Mouse (Mus musculus) hindbrain, embryonic 10.5 days (tissue): Measurements from ENCODE around the gene Ppip5k2. TPM values are rescaled to one million over a fixed set of nuclear protein-coding genes. Genes with fewer than 3 reads are reported as not detected.

Experiments used
- DNase-seq: peaks from one replicate; pipeline ENCODE4 v3.0.0-alpha.2; 2017; ENCODE audit warnings: low spot score
- H3K27ac ChIP-seq: fragments of 300-500 bp; sonication (generic); 2 replicates; pipeline ENCODE4 v1.5.1; 2016; ENCODE audit warnings: mild to moderate bottlenecking, moderate library complexity
- H3K27me3 ChIP-seq: fragments of 300-500 bp; sonication (generic); 2 replicates; pipeline ENCODE4 v1.6.1; 2016; ENCODE audit warnings: mild to moderate bottlenecking; ENCODE audit not compliant: poor library complexity, insufficient read depth, severe bottlenecking
- H3K36me3 ChIP-seq: fragments of 300-500 bp; sonication (generic); 2 replicates; pipeline ENCODE4 v1.6.1; 2016; ENCODE audit warnings: mild to moderate bottlenecking, moderate library complexity
- H3K4me1 ChIP-seq: fragments of 300-500 bp; sonication (generic); replicated peaks from 2 replicates; pipeline ENCODE4 v1.6.1; 2016; ENCODE audit warnings: mild to moderate bottlenecking
- H3K4me3 ChIP-seq: fragments of 300-500 bp; sonication (generic); 2 replicates; pipeline ENCODE4 v1.5.1; 2016; ENCODE audit warnings: mild to moderate bottlenecking, moderate library complexity
- H3K9me3 ChIP-seq: fragments of 300-500 bp; sonication (generic); 2 replicates; pipeline ENCODE4 v1.6.1; 2016; ENCODE audit warnings: mild to moderate bottlenecking, moderate library complexity
- WGBS: fragments of 180-500 bp; shearing (Covaris S2); methylation state at CpG from one replicate; pipeline ENCODE4 v1.1.7; 2016; 5-methylcytosine and 5-hydroxymethylcytosine counted together
- polyA plus RNA-seq: library from polyadenylated mRNA; unstranded; fragments of >200 nt; fragmentation: Nextera tagmentation; extraction: Ambion mirVana; gene quantifications from 2 replicates; pipeline ENCODE4 v1.2.1, GENCODE M21; 2016

Ppip5k2 gene
- polyA plus RNA-seq, 1 experiment from 2014 or later, result 35.8 TPM

DNA sequence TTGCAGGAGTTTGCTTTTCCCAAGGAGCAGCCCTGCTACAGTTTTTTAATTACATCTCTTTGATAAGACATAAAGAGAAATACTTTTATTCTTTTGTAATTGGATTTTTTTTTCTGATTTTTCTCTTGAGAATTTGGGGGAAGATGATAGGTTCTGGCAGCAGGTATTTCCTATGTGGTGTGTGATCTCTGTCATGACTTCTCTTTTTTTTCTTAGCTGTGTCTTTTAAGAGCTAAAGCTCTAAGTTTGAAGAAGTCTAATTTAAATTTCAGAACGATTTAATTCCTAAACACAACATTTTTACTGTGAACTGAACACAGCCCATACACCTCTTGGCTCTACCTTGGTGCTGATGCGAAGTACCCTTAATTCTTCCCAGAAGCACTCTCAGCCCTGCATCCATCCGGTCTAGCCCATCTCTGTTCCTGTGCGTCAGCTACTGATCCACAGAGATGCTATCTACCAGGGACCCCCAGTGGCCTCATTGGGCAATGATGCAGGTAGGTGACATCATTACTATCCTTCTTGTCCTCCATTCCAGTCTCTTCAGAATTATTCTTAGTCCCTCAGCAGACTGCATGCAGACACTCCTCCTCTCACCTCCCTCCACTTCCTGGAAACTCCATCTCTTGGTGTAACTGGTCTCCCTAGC is 93.6 kb downstream of the Ppip5k2 start:
- WGBS, result 77% methylated on average over 4 of the region's 4 CpGs
- H3K27me3 ChIP-seq, result no peaks in the 10 kb centered on the region
- H3K4me3 ChIP-seq, result no peak overlapping the region
- H3K9me3 ChIP-seq, result no peaks in the 10 kb centered on the region
- no peak for DNase-seq
- no peak overlapping the region for H3K27ac ChIP-seq
- no peaks in the 10 kb centered on the region for H3K4me1 ChIP-seq
- no peaks in the 10 kb centered on the region for H3K36me3 ChIP-seq

DNA sequence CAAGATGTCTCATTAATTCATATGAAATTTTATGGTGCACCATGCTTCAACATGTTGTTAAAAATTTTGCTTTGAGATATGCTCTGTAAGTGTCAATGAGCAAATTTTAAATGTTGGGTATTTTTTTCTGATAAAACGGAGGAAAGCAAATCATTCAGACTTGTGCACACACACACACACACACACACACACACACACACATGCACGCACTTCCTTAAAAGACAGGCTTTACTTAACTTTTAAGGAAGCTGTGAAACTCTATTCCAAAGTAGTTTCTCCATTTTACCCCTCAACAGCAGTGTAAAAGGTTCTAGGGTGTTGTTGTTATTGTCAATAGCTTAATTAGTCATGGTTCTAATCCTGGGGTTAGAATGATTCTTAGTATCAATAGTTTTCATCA is 94.1 kb downstream of the Ppip5k2 start:
- 52% methylated on average over 2 of the region's 2 CpGs for WGBS

DNA sequence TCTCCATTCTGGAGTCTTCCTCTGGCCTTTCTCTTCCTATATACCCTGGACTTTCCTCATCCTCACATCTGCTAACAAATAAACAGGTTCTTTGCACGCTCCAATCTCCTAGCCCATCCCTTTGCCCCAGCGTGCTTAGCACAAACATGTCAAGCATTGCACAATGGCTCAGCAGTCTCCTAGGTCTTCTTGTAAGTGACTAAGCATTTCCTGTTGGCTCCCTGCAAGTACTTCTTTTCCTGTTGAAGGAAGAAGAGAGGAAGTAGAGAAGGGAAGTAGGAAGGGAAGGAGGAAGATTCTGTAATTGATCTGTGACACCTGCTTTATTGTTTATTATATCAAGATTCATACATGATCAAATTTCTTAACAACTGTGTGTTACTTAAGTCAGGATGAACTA is 97.4 kb downstream of the Ppip5k2 start:
- no peaks in the 10 kb centered on the region for H3K4me1 ChIP-seq
- H3K9me3 ChIP-seq, result no peaks in the 10 kb centered on the region
- 75% methylated on average over 2 of the region's 2 CpGs for WGBS
- no peaks in the 10 kb centered on the region for H3K27me3 ChIP-seq
- H3K27ac ChIP-seq, result no peak overlapping the region
- DNase-seq, result no peak
- H3K4me3 ChIP-seq, result no peak overlapping the region
- no peaks in the 10 kb centered on the region for H3K36me3 ChIP-seq

More for the DNA sequence above, 94.1 kb downstream of the Ppip5k2 start:
- Histone ChIP-seq H3K36me3 (no peaks in the 10 kb centered on the region), H3K9me3 (no peaks in the 10 kb centered on the region), H3K27ac (no peak overlapping the region), H3K4me3 (no peak overlapping the region), H3K27me3 (no peaks in the 10 kb centered on the region), H3K4me1 (no peaks in the 10 kb centered on the region)
- no peak for DNase-seq

DNA sequence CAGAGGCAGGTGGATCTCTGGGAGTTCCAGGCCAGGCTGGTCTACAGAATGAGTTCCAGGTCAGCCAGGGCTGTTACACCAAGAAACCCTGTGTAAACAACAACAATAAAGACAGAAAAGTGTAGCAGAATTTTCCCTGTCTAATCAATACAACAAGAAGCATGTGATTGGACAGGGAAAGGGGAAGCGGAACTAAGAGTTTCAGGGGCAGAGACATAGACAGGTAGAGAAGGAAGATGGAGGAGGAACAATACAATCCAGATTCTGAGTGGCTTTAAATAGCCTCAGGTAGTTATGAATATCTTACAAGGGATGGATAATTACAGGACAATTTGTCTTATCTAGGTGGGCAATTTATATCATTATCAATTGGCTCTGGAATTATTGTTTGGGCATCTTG is 102.9 kb downstream of the Ppip5k2 start:
- Histone ChIP-seq H3K27ac (no peak overlapping the region), H3K4me3 (no peak overlapping the region), H3K27me3 (peaks cover 6% of the 10 kb centered on the region; the same call in 1 of the 2 replicates), H3K36me3 (no peaks in the 10 kb centered on the region), H3K9me3 (no peaks in the 10 kb centered on the region), H3K4me1 (peaks cover 3% of the 10 kb centered on the region; the same call in 1 of the 2 replicates)
- no peak for DNase-seq
- WGBS, result 83% methylated on average over 1 of the region's 1 CpGs

DNA sequence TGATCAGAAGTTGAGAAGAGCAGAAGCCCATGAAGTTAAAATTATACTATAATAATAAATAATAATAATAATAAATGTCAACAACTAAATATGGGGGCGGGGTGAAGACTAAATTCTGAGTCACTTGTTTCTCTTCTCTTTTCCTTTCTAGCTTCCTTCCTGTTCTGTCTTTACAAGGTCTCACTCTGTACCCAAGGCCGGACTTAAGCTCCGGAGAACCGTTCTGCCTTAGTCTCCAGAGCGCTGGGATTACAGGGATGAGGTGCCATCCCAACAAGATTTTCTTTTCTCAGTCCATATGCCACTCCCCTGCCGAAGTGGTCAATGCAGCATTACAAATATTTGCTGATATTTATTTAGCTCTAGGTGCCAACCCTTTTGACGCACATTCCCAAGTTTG is 107.9 kb downstream of the Ppip5k2 start:
- Histone ChIP-seq H3K9me3 (no peaks in the 10 kb centered on the region), H3K4me3 (peak overlapping the region; percentile 90), H3K36me3 (no peaks in the 10 kb centered on the region), H3K27me3 (peaks cover 6% of the 10 kb centered on the region; the same call in 1 of the 2 replicates), H3K27ac (peak overlapping the region; percentile 97), H3K4me1 (peaks cover 35% of the 10 kb centered on the region)
- peak; percentile 9 for DNase-seq
- 19% methylated on average over 7 of the region's 7 CpGs for WGBS

DNA sequence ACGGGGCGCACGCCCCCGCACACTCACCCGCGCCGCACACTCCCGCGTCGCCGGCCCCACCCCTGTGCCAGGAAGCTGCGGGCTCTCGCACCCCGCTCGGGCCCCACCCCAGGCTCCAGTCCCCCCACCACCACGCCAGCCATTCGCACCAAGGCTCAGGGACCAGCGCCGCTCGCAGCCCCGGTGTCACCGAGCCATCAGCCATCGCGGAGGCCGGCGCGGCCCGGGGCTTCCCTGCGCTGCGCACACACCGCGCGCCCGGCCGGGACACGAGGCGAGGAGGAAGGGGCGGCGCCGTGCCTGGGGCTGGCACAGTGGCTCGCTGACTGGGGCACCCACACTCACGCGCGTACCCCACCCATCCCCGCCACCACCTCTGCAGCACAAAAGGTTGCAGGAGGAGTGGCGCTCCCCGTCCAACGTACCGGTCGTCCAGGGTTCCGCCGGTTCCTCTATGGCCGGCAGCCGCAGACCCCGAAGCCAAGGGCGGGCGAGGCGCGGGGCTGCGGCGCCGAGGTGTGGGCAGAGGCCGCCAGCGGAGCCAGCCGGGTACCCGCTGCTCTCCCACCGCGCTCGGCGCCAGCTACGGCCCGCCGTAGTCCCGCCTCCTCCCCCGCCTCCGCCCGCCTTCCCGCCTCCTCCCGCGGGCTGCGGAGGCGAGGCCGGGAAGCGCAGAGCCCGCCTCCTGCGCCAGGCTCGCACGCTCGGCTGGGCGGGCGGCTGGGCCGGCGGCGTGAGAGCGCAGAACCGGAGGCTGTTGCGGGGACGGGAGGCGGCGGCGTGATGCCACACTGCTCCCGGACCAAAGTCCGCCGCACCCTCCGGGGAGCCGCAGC is 108.6 kb downstream of the Ppip5k2 start, which contains the start of gene D1Ertd622e:
D1Ertd622e (minus strand) TSS at position 669 of the 836 bp plus-strand sequence.
- no peaks in the 10 kb centered on the region for H3K36me3 ChIP-seq
- H3K4me3 ChIP-seq, result peak within 1 kb of the TSS; percentile 90
- peaks cover 40% of the 10 kb centered on the region for H3K4me1 ChIP-seq
- H3K27me3 ChIP-seq, result peaks cover 6% of the 10 kb centered on the region; the same call in 1 of the 2 replicates
- H3K27ac ChIP-seq, result peak within 1 kb of the TSS; percentile 97
- no peaks in the 10 kb centered on the region for H3K9me3 ChIP-seq
- WGBS, result under 1% methylated on average over 106 of the region's 106 CpGs
- DNase-seq, result peak; percentile 78

DNA sequence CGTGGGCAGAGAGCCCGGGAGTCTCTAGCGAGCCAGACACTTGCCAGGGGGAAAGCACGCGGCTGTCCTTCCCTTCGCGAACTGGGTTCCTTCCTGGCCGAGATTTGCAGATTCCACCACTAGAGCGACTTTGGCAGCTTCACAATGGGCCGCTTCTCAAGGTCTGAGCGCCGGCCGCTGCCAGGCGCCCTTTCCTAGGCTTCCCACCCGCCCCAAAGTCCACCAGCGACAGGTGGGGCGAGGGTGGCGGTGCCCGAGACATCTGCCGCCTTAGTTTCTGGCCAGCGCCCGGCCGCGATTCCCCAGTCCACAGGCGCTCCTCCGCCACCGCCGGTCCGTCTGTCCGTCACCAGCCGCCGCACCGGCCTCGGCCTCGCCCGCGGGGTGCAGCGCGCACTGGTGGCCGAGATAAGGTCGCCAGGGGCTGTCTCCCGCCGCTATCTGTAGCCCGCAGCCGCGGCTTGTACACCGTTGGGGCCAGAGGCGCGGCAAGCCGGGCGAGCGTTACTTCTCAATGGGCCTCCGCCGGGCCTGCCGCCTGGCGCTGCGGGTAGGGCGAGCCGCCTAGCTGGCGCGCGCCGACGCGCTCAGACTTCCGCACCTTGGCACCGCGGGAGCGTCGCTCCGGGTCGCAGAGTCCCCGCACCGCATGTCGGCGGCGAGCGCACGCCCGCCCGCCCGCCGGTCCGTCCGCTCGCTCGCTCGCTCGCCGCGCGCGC is 109.4 kb downstream of the Ppip5k2 start:
- H3K27me3 ChIP-seq, result peaks cover 6% of the 10 kb centered on the region; the same call in 1 of the 2 replicates
- H3K4me3 ChIP-seq, result peak overlapping the region; percentile 90
- no peaks in the 10 kb centered on the region for H3K36me3 ChIP-seq
- peaks cover 45% of the 10 kb centered on the region for H3K4me1 ChIP-seq
- DNase-seq, result peak; percentile 73
- under 1% methylated on average over 93 of the region's 93 CpGs for WGBS
- H3K27ac ChIP-seq, result peak overlapping the region; percentile 97
- no peaks in the 10 kb centered on the region for H3K9me3 ChIP-seq

DNA sequence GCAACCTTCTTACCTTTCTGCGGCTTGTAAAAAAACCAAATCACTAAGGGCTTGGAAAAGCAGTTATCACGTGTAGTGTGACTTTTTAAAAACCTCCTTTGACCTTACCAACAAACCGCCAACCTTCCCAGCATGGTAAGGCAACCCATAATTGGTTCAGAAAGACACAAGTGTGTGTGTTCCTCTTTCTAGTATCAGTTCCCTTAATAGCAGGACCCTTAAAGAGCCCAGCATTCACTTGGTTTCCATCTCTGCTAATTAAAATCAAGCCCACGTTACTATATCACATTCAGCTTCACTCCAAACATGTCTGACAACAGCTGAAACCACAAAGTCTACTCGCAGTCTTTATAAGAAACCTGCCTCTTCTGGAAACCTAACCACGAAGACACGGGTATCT is 110.8 kb downstream of the Ppip5k2 start:
- H3K36me3 ChIP-seq, result no peaks in the 10 kb centered on the region
- H3K27me3 ChIP-seq, result peaks cover 6% of the 10 kb centered on the region; the same call in 1 of the 2 replicates
- DNase-seq, result no peak
- peaks cover 56% of the 10 kb centered on the region for H3K4me1 ChIP-seq
- WGBS, result 55% methylated on average over 7 of the region's 7 CpGs
- peak overlapping the region; percentile 90 for H3K4me3 ChIP-seq
- no peak overlapping the region for H3K27ac ChIP-seq
- H3K9me3 ChIP-seq, result no peaks in the 10 kb centered on the region

DNA sequence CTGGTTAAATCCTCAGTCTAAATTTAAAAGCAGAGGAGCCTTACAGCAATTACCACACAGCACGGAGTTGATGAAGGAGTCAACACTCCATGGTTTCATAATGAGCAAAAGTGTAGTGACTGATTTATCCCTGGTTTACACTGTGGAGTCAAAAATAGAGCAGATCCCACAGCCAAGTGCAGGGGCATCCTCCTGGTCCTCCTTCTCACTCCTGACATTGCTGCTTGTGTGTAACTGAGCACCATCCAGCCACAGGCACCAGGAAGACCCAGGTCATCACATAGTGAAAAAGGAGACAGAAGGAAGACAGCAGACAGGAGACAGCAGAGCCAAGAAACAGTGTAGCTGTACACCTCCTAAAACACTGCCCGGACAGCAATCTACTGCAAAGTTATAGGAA is 112.4 kb downstream of the Ppip5k2 start:
- WGBS, result 90% methylated on average over 2 of the region's 2 CpGs
- Histone ChIP-seq H3K4me1 (peaks cover 60% of the 10 kb centered on the region), H3K4me3 (no peak overlapping the region), H3K27ac (no peak overlapping the region), H3K9me3 (no peaks in the 10 kb centered on the region), H3K36me3 (no peaks in the 10 kb centered on the region), H3K27me3 (peaks cover 4% of the 10 kb centered on the region; the same call in 1 of the 2 replicates)
- DNase-seq, result no peak

DNA sequence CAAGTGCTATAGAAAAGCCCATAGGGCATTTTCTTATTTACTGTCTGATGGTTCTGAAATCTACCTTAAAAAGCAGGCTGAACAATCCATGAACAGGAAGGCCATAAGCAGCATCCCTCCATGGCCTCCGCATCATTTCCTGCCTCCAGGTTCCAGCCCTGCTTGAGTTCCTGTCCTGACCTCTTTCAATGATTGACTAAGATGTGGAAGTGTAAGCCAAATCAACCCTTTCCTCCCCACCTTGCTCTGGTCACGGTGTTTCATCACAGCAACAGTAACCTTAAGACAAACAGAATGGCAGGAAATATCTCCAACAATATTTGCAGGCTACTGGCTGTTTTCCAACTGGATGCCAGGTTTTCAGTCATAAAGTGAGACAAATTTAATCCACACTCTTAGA is 113.0 kb downstream of the Ppip5k2 start:
- H3K27ac ChIP-seq, result no peak overlapping the region
- 75% methylated on average over 2 of the region's 2 CpGs for WGBS
- DNase-seq, result no peak
- no peak overlapping the region for H3K4me3 ChIP-seq
- no peaks in the 10 kb centered on the region for H3K27me3 ChIP-seq
- peaks cover 57% of the 10 kb centered on the region for H3K4me1 ChIP-seq
- H3K36me3 ChIP-seq, result no peaks in the 10 kb centered on the region
- H3K9me3 ChIP-seq, result no peaks in the 10 kb centered on the region
